Mouse (Mus musculus) neural tube, embryonic 15.5 days (tissue): ENCODE measurements at regions not wholly inside any gene's neighbourhood (a gene's known extent, or its start where the extent isn't known, plus 50 kb on each side); places are given as distances from the start of the nearest gene placed in this dataset.
A peak's percentile ranks its signal among the peaks of the same experiment; 100 is the strongest.

Experiments used
- ATAC-seq: fragments of 200-750 bp; cut with Nextera tagmentation; 2 replicates; pipeline ENCODE4 v1.8.0; 2017; ENCODE audit warnings: mild to moderate bottlenecking, moderate TSS enrichment, moderate library complexity; ENCODE audit not compliant: low FRiP score
- H3K27ac ChIP-seq: fragments of 300-500 bp; sonication (generic); replicated peaks from 2 replicates; pipeline ENCODE4 v1.5.1; 2015; ENCODE audit warnings: mild to moderate bottlenecking, inconsistent platforms
- H3K27me3 ChIP-seq: fragments of 300-500 bp; sonication (generic); replicated peaks from 2 replicates; pipeline ENCODE4 v1.6.1; 2015; ENCODE audit warnings: inconsistent platforms
- H3K36me3 ChIP-seq: fragments of 300-500 bp; sonication (generic); 2 replicates; pipeline ENCODE4 v1.6.1; 2015; ENCODE audit warnings: inconsistent platforms
- H3K4me1 ChIP-seq: fragments of 300-500 bp; sonication (generic); 2 replicates; pipeline ENCODE4 v1.6.1; 2015; ENCODE audit warnings: inconsistent platforms
- H3K4me2 ChIP-seq: fragments of 300-500 bp; sonication (generic); 2 replicates; pipeline ENCODE4 v1.6.1; 2015; ENCODE audit warnings: inconsistent platforms, mild to moderate bottlenecking, moderate library complexity
- H3K4me3 ChIP-seq: fragments of 300-500 bp; sonication (generic); replicated peaks from 2 replicates; pipeline ENCODE4 v1.5.1; 2015; ENCODE audit warnings: mild to moderate bottlenecking, inconsistent platforms
- H3K9ac ChIP-seq: fragments of 300-500 bp; sonication (generic); replicated peaks from 2 replicates; pipeline ENCODE4 v1.6.1; 2015; ENCODE audit warnings: mild to moderate bottlenecking, inconsistent platforms
- H3K9me3 ChIP-seq: fragments of 300-500 bp; sonication (generic); replicated peaks from 2 replicates; pipeline ENCODE4 v1.6.1; 2016; ENCODE audit warnings: inconsistent platforms
- WGBS: fragments of 180-500 bp; shearing (Covaris S2); methylation state at CpG from one replicate; pipeline ENCODE4 v1.1.7; 2015; ENCODE audit warnings: mixed read lengths; 5-methylcytosine and 5-hydroxymethylcytosine counted together

GRCm38 (mm10) chr10:96330639-96331487, 194.5 kb downstream of the Gm5426 start:
- Histone ChIP-seq H3K4me3 (no peak overlapping the region), H3K4me2 (no peak overlapping the region), H3K27me3 (no peaks in the 10 kb centered on the region), H3K4me1 (no peaks in the 10 kb centered on the region), H3K36me3 (no peaks in the 10 kb centered on the region), H3K9ac (no peak overlapping the region), H3K27ac (no peak overlapping the region), H3K9me3 (no peaks in the 10 kb centered on the region)
- WGBS, result 19% methylated on average over 6 of the region's 6 CpGs
- no peak for ATAC-seq

GRCm38 (mm10) chr10:96332731-96333201, 196.4 kb downstream of the Gm5426 start:
- Histone ChIP-seq H3K9me3 (no peaks in the 10 kb centered on the region), H3K4me1 (no peaks in the 10 kb centered on the region), H3K4me2 (no peak overlapping the region), H3K4me3 (no peak overlapping the region), H3K9ac (no peak overlapping the region), H3K27me3 (no peaks in the 10 kb centered on the region), H3K36me3 (no peaks in the 10 kb centered on the region), H3K27ac (no peak overlapping the region)
- 52% methylated on average over 10 of the region's 10 CpGs for WGBS
- no peak for ATAC-seq

GRCm38 (mm10) chr10:96333224-96333623, 196.8 kb downstream of the Gm5426 start:
- 74% methylated on average over 6 of the region's 6 CpGs for WGBS
- Histone ChIP-seq H3K4me2 (no peak overlapping the region), H3K9ac (no peak overlapping the region), H3K9me3 (no peaks in the 10 kb centered on the region), H3K4me1 (no peaks in the 10 kb centered on the region), H3K4me3 (no peak overlapping the region), H3K36me3 (no peaks in the 10 kb centered on the region), H3K27ac (no peak overlapping the region), H3K27me3 (no peaks in the 10 kb centered on the region)
- peak; percentile 42; the same call in 1 of the 2 replicates for ATAC-seq

GRCm38 (mm10) chr10:96336271-96336670, 199.9 kb downstream of the Gm5426 start:
- WGBS, result 96% methylated on average over 3 of the region's 3 CpGs
- H3K4me1 ChIP-seq, result no peaks in the 10 kb centered on the region
- no peak for ATAC-seq

GRCm38 (mm10) chr10:96337088-96337666, 200.8 kb downstream of the Gm5426 start:
- no peak overlapping the region for H3K4me2 ChIP-seq
- no peaks in the 10 kb centered on the region for H3K36me3 ChIP-seq
- no peaks in the 10 kb centered on the region for H3K9me3 ChIP-seq
- H3K4me1 ChIP-seq, result no peaks in the 10 kb centered on the region
- H3K27me3 ChIP-seq, result no peaks in the 10 kb centered on the region
- no peak overlapping the region for H3K4me3 ChIP-seq
- WGBS, result 54% methylated on average over 9 of the region's 9 CpGs
- no peak overlapping the region for H3K27ac ChIP-seq
- no peak overlapping the region for H3K9ac ChIP-seq
- no peak; the same call in 1 of the 2 replicates for ATAC-seq

More at GRCm38 (mm10) chr10:96336271-96336670, 199.9 kb downstream of the Gm5426 start:
- H3K27ac ChIP-seq, result no peak overlapping the region
- no peak overlapping the region for H3K9ac ChIP-seq
- no peaks in the 10 kb centered on the region for H3K36me3 ChIP-seq
- H3K9me3 ChIP-seq, result no peaks in the 10 kb centered on the region
- H3K27me3 ChIP-seq, result no peaks in the 10 kb centered on the region
- H3K4me2 ChIP-seq, result no peak overlapping the region
- H3K4me3 ChIP-seq, result no peak overlapping the region

- no peak for ATAC-seq
- Histone ChIP-seq H3K9ac (no peak overlapping the region), H3K4me1 (no peaks in the 10 kb centered on the region), H3K36me3 (no peaks in the 10 kb centered on the region), H3K27ac (no peak overlapping the region), H3K4me3 (no peak overlapping the region), H3K9me3 (no peaks in the 10 kb centered on the region), H3K4me2 (no peak overlapping the region), H3K27me3 (no peaks in the 10 kb centered on the region)
- 83% methylated on average over 7 of the region's 7 CpGs for WGBS
These were observed 201.6 kb downstream of the Gm5426 start for GRCm38 (mm10) chr10:96337797-96338608.

- Histone ChIP-seq H3K9ac (no peak overlapping the region), H3K9me3 (no peaks in the 10 kb centered on the region)
- 92% methylated on average over 2 of the region's 2 CpGs for WGBS
These were observed 202.2 kb downstream of the Gm5426 start for GRCm38 (mm10) chr10:96338609-96338978.

GRCm38 (mm10) chr10:96342476-96342875, 206.1 kb downstream of the Gm5426 start:
- no peak overlapping the region for H3K4me3 ChIP-seq
- no peaks in the 10 kb centered on the region for H3K27me3 ChIP-seq
- no peak overlapping the region for H3K27ac ChIP-seq
- no peaks in the 10 kb centered on the region for H3K4me1 ChIP-seq
- WGBS, result 74% methylated on average over 3 of the region's 3 CpGs
- H3K4me2 ChIP-seq, result no peak overlapping the region
- no peaks in the 10 kb centered on the region for H3K9me3 ChIP-seq
- ATAC-seq, result no peak
- H3K9ac ChIP-seq, result no peak overlapping the region
- H3K36me3 ChIP-seq, result no peaks in the 10 kb centered on the region

More at GRCm38 (mm10) chr10:96338609-96338978, 202.2 kb downstream of the Gm5426 start:
- Histone ChIP-seq H3K4me1 (no peaks in the 10 kb centered on the region), H3K4me3 (no peak overlapping the region), H3K27me3 (no peaks in the 10 kb centered on the region), H3K4me2 (no peak overlapping the region), H3K27ac (no peak overlapping the region), H3K36me3 (no peaks in the 10 kb centered on the region)
- ATAC-seq, result no peak

- Histone ChIP-seq H3K9me3 (no peaks in the 10 kb centered on the region), H3K36me3 (no peaks in the 10 kb centered on the region), H3K4me1 (no peaks in the 10 kb centered on the region), H3K4me3 (no peak overlapping the region), H3K4me2 (no peak overlapping the region), H3K9ac (no peak overlapping the region), H3K27me3 (no peaks in the 10 kb centered on the region), H3K27ac (no peak overlapping the region)
- ATAC-seq, result no peak
- WGBS, result 58% methylated on average over 2 of the region's 2 CpGs
These were observed 207.3 kb downstream of the Gm5426 start for GRCm38 (mm10) chr10:96343666-96344065.

- no peak for ATAC-seq
- WGBS, result 79% methylated on average over 4 of the region's 4 CpGs
- no peaks in the 10 kb centered on the region for H3K36me3 ChIP-seq
- no peak overlapping the region for H3K9ac ChIP-seq
- H3K27me3 ChIP-seq, result no peaks in the 10 kb centered on the region
- H3K4me3 ChIP-seq, result no peak overlapping the region
- no peak overlapping the region for H3K27ac ChIP-seq
- H3K9me3 ChIP-seq, result no peaks in the 10 kb centered on the region
- no peak overlapping the region for H3K4me2 ChIP-seq
- no peaks in the 10 kb centered on the region for H3K4me1 ChIP-seq
These were observed 214.3 kb downstream of the Gm5426 start for GRCm38 (mm10) chr10:96350692-96351091.

GRCm38 (mm10) chr10:96351320-96351719, 214.9 kb downstream of the Gm5426 start:
- Histone ChIP-seq H3K4me2 (no peak overlapping the region), H3K4me3 (no peak overlapping the region), H3K27ac (no peak overlapping the region), H3K4me1 (no peaks in the 10 kb centered on the region), H3K27me3 (no peaks in the 10 kb centered on the region), H3K9me3 (no peaks in the 10 kb centered on the region), H3K36me3 (no peaks in the 10 kb centered on the region), H3K9ac (no peak overlapping the region)
- ATAC-seq, result no peak
- WGBS, result 82% methylated on average over 7 of the region's 7 CpGs
